Mouse (Mus musculus): ENCODE measurements around the gene Exoc7.

Gene Exoc7

GRCm38 (mm10) chr11:116274045-116274666 is 32.9 kb downstream of the Exoc7 start, which contains the start of gene Srp68:
TSS of gene Srp68 (minus strand) at chr11:116274217.
- peak; percentile 89 to 90 for DNase-seq

DNA sequence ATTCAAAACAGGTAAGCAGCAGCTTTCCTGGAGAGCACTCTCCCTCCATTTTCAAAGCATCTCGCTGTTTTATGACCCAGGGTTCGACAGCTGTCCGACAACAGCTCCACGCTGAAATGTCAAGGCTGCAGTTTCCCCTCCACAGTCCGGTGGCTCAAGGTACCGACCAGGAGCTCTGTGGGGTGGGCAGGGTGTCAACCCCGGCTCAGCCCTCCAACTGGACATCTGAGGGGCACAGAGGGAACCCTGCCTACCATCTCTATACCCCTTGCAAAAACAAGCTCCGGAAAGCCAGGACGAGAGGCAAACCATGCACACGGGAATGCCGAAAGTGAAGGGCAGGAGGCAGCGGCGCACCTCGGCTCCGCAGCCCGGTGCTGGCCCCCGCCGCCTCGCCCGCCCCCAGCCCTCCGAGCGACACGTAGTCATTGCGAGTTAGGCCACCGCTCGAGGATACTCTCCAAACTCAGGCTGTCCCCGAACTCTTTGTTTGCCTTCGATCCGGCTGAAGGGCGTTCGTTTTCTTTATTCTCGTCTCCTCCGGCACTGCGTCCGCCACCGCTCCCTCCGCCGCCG is 33.5 kb downstream of the Exoc7 start:
- no peak for DNase-seq

DNA sequence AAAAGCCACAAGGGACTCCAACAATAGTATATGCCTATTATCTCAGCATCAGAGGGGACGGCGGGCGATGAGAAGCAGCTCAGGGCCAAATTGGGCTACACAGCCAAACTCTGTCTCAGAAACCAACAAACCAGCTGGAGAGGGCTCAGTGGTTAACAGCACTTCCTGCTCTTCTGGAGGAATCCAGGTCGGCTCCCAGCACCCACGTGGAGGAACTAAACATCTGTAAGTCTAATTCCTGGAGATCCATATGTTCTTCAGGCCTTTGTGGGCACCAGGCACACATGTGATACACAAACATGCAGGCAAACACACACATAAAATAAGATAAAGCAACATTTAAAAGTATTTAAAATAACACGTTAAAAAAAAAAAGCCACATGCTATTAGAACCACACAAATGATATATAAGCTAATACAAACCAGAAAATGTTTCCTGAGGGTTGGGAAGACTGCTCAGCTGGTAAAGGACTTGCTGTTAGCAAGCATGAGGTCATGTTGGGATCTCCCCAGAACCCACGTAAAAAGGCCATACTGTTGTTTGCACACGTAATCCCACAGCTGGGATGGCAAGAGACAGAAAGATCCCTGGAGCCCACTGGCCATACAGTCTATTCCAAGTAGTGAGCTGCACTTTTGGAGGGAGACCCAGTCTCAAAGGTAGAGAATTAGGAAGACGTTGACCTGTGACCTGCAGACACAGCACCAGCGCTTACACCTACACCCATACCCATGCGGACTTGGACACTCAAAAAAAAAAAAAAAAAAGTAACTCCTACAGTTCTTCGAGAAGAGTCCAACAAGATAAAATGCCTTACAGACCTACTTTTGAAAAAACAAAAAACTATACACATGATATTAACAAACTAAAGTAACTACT is 34.2 kb downstream of the Exoc7 start:
- no peak for DNase-seq

- DNase-seq = no peak
Observed at GRCm38 (mm10) chr11:116269560-116269959, 37.5 kb downstream of the Exoc7 start.

- no peak for DNase-seq
Observed at GRCm38 (mm10) chr11:116268313-116268712, 38.7 kb downstream of the Exoc7 start.

DNA sequence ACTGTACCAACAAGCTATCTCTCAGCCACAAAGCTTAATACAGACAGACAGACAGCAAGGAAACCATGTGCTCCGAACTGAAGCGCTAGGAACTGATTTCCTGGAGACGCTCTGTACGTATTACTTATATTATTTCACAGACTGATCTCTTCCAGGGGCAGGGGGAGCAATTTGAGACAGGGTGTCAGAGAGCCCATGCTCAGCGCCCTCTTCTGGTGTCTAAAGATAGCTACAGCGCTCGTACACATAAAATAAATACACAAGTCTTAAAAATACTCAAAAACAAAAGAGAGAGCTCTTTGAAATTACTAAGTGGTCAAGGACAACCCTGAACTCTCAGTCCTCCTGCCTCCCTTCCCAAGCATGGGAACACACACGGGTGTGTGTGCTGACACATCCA is 39.4 kb downstream of the Exoc7 start:
- no peak for DNase-seq

- DNase-seq = no peak
Observed at GRCm38 (mm10) chr11:116265850-116266249, 41.2 kb downstream of the Exoc7 start.

DNA sequence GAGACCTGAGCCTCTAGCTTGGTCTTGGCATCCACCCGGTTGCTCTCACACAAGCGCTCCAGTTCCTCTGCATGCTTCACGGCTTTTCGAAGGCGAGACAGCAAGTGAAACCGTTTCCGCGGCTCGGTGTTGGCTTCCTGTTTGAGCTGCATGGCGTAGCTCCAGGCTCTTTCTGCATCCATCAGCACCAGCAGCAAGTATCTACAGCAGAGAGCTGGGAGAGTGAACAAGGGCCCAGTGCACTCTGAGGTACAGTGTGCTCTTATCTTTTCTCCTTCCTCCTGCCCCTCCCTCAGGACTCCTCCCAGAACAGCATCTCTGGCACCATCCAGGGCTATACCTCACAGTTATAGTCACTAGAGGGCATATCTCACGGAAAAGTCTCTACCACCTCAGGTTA is 41.7 kb downstream of the Exoc7 start:
- peak in 1 of 2 experiments; percentile 29 for DNase-seq

GRCm38 (mm10) chr11:116260259-116260658 is 46.8 kb downstream of the Exoc7 start:
- no peak for DNase-seq

- DNase-seq = peak; percentile 34 to 54
Observed at GRCm38 (mm10) chr11:116259461-116259860, 47.6 kb downstream of the Exoc7 start.

DNA sequence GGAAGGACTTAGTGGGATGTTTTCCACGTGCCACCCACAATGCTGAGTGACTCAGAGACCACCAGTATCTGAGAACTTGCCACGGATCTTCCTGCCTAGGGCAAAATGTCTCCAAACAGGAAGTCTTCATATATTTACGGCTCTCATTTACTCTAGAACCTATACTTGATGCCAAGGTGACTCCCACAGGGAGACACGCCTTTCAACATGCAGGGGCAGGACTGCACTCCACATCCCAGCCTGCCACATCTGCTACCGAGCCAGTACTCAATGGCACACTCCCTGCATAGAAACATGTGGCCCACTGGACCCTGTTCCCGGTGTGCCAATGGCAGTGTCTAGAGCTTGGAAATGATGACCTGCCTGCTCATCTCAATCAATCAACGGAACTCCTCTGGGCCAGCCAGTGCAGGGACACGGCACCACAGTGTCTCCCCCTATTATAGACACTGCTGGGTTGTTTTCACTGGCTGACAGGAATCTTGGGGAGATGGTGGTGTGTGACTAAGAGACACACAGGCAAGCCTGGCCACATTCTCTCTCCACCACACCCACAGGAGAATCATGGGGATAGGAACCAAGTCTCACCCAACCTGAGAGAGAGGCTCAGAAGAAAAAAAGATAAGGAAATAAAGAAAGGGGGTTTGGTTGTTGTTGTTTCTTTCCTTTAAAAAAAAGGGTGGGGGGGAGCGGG is 50.9 kb downstream of the Exoc7 start:
- no peak for DNase-seq

DNA sequence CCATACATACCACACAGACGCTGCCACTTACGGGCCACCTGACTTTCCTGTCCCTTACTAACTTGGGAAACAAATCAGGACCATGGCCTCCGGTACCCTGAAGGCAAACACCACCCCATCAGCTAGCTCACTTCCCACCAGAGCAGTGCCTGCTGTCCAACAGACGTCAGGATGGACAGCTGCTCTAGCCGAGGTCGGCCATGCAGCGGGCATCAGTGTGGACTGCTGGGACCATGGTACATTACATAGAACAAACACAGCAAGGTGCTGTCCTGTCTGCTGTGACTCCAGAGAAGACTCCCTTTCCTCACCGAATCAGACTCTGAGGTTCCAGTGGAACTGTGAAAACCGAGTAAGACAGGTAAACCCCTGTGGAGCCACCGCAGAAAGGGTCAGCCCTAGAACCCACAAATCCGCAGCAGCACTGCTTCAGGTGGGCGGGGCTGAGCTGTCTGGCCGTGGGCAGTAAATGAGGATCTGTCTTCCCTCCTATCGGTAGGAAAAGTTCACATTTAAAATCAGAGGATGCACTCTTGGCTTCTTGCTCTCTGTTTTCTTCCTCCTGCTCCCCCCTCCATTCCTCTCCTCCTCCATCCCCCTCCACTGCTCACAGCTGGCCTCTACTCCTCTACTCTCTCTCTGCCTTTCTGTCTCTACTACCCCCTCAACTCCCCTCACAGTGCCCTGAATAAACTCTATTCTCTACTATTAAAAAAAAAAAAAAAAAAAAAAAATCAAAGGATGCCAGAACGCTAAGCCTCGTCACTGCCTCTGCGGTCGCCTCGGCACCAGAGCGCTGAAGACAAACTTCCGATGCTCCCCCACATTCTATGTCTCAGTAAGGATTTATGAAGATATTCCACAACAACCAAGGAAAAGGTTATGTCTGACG is 51.7 kb downstream of the Exoc7 start:
- no peak for DNase-seq

- peak in 1 of 2 experiments; percentile 35 for DNase-seq
Observed at GRCm38 (mm10) chr11:116254627-116255026, 52.4 kb downstream of the Exoc7 start.

- DNase-seq = peak; percentile 35 to 65
Observed at GRCm38 (mm10) chr11:116253076-116253600, 53.9 kb downstream of the Exoc7 start.

DNA sequence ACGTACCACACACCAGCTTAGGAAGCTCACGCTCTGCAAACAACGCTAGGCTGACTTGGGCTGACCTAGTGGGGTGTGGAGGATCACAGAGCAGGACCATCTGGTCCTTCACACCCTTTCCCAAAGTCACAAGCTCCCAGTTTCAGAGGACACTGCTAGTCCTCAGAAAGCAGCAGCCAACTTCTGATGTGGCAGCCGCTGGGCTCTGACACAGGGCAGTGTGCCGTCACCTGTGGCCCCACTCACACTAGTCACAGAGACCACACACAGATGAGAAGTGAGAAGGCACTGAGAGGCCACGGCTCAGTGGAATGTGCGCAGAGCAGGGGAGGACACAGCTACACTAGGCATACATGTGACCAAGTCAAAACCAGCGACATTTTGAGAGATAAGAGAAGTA is 56.1 kb downstream of the Exoc7 start:
- DNase-seq = no peak

DNA sequence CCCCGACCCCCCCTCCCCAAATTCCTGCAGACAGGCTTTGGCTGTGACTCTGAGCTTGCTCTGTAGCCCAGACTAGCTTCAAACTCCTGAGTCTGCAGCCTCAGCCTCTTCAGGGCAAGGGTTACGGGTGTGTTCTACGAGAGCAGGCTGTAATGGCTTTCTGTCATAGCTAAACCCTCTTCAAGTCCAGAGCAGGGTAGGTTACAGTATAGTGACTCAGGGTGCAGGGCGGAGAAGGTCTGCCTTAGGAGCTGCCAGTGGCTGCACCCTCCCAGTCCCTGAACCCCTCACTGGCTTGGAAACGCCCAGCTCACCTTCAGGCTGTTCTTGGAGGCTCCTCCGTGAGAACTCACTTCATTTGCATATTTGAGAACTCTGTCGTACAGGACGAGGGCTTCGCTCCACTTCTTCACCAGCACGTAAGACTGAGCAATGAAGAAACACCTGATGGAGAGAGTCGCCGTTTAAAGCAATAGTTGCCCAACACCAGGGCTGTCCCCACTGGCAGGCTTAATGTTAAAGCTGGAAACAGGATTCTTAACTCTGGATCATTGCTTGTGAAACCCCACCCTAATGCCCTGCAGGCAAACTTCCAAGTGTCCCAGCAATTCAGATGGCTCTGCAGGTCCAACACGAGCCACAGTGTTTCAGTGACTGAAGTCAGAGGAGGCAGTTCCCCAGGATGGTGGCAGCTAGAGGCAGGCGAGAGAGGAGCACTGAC is 59.4 kb downstream of the Exoc7 start:
- DNase-seq = no peak

GRCm38 (mm10) chr11:116245616-116246015 is 61.4 kb downstream of the Exoc7 start:
- DNase-seq = no peak

DNA sequence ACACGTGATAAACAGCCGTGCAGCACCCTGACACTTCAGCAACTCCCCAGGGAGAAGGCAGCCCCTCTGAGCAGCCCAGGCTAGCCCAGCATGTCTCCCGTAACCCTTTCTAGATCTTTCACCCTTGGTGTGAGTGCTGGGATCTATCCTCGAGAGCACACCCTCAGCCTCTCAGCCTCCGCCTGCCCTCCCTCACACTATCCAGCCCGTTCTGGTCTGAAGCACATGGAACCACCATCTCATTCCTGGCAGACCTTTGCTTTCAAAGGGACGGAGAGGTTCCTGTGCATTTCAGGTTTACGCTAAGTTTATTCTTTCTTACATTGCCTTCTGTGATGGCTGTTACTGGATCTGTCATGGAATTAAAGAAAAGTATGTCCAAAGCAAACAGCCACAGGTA is 62.5 kb downstream of the Exoc7 start:
- no peak for DNase-seq

DNA sequence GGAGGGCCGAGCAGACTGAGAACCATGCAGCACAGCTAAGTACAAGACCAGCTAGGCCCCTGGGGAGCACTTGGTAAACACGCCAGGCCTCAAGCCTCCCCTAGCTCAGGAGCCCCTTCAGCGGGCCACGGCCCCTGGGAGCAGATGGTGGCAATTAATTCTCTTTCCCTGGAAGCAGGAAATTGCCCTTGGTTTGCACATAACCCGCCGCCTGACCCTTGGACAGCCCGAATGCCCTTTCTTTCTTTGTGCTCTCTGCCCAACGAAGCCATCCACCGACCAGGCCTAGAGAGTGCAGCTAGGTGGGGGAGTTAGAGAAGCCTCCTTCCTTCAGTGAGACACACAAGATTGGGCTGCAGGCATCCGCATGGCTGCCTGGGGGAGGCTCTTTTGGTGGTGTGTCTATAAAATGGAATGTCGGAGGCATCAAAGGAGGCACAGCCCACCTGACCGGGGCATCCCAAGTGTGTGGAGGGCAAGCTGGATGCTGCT is 65.2 kb downstream of the Exoc7 start:
- DNase-seq = no peak

DNA sequence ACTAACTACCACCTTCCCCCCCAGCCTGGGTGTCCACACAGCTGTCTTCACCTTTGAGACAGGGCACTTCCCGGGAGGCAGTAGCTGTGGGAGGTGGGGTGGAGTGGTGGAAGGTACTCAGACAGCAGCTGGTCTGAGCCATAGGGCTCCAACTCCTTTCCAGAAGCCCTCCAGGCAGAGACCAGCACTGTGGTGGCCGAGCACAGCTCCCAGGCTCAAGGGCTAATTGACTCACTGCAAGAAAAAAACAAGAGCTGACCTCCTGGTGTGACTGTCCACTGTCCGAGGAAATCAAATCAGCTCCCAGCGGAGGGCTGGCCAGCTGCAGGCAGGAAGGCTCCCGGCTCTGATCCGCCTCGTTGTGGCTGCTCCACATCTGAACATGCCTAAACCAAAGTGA is 67.2 kb downstream of the Exoc7 start:
- DNase-seq = no peak

All from thymus, postnatal 36 days (tissue).